ENCODE assay signal across 15 mouse cellular contexts in the genomic region with DNA sequence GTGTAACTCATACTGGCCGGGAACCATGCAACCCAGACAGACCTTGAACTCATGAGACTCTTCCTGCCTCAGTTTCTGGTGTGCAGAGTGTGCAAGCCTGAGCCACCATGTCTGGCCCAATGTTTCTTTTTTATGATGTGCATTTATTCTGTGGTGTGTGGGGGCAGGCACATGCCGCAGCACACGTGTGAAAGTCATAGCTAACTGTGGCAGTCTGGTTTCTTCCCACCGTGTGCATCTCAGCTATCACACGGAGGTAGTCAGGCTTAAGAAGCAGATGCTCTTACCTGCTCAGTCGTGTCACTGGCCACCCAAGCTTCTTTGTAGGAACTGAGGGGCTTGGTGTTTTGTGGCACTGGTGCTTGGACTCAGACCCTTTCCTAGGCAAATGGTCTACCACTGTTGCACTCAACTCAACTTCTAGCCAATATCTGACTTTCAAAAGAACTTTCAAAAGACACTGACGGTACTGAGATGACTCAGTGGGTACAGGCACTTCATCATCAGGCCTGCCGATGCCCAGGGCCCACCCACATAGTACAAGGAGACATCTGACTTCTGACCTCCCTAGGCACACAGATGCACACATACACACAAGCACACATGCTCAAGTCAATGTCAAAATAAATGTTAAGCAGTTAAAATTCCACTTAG. TPM values are rescaled to one million over a fixed set of nuclear protein-coding genes. Genes with fewer than 3 reads are reported as not detected.
"Had no signal": no experiment of that assay in that cellular context is flagged by ENCODE, and none has a peak within 500 bp of the region (broad histone marks: within the 10 kb centered on the region; RNA-seq: fewer than 3 reads in every experiment).

No protein-coding gene starts in this region.

- H3K27me3 ChIP-seq: lung, embryonic 15.5 days; midbrain, embryonic 15.5 days had no signal

- H3K9ac ChIP-seq: liver, postnatal 0 days; lung, embryonic 15.5 days; midbrain, embryonic 13.5 days; midbrain, embryonic 15.5 days; neural tube, embryonic 12.5 days had no signal

- ATAC-seq: liver, postnatal 0 days; lung, postnatal 0 days; midbrain, embryonic 13.5 days; midbrain, embryonic 15.5 days had no signal

- DNase-seq: liver, postnatal 0 days; lung, adult 2 months; lung, postnatal 14 days; lung, postnatal 36 days; right cerebral cortex, postnatal 14 days; spleen, adult 18-20 months; thymus, adult 18-20 months had no signal

- H3K4me3 ChIP-seq: lung, embryonic 15.5 days; megakaryocyte, embryonic 14.5 days; midbrain, embryonic 13.5 days; midbrain, embryonic 15.5 days; neural tube, embryonic 12.5 days had no signal

- H3K4me2 ChIP-seq: lung, embryonic 15.5 days; midbrain, embryonic 11.5 days; midbrain, embryonic 13.5 days; midbrain, embryonic 15.5 days; neural tube, embryonic 12.5 days had no signal

- H3K36me3 ChIP-seq: lung, embryonic 15.5 days; midbrain, embryonic 13.5 days; midbrain, embryonic 15.5 days; neural tube, embryonic 12.5 days had no signal

- H3K9me3 ChIP-seq: lung, embryonic 15.5 days; megakaryocyte, embryonic 14.5 days; midbrain, embryonic 13.5 days; midbrain, embryonic 15.5 days; neural tube, embryonic 12.5 days had no signal

- H3K27ac ChIP-seq: lung, embryonic 15.5 days; macrophage; midbrain, embryonic 13.5 days; midbrain, embryonic 15.5 days; neural tube, embryonic 12.5 days had no signal

RNA-seq across cellular contexts. Expression of a gene that starts 2.7 kb away (rescaled TPM):
- polyA plus RNA-seq: macrophage had no signal

RNA-seq across cellular contexts. Expression of a gene that starts 11.5 kb away (rescaled TPM):
- polyA plus RNA-seq: liver, postnatal 0 days; macrophage had no signal

RNA-seq across cellular contexts. Expression of a gene that starts 31.9 kb away (rescaled TPM):
- polyA plus RNA-seq: liver, postnatal 0 days; macrophage had no signal
